ENCODE assay signal across 8 mouse cellular contexts in the genomic region with DNA sequence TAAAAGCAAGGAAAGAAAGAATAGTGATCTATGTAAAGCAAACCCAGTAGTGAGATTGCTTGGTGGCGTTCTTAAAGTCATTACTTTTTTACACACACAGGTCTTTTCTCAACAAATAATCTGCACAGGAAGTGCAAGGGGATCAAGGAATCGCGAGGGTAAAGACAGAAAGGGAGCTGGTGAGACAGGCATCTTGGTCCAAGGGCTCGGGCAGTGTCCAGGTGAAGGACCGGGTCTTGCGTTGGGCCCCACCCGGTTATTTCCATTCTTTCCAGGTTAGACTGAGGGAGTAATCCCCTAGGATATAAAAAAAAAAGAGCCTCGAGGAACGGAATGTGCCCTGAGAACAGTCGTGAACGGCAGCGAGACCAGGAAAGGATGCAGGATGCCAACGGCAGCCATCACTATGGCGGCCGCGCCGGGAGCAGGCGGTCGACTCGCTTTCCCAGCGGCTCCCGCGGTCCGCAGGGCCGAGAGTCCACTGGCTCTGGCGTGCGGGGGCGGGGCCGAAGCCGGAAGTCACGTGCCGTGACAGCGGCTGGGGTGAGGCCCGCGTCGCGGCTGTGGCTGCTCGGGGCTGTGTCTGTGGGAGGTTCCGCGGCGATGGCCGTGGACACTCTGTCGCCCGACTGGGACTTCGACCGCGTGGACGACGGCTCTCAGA. TPM values are rescaled to one million over a fixed set of nuclear protein-coding genes. Genes with fewer than 3 reads are reported as not detected.
A peak's percentile ranks its signal among the peaks of the same experiment; 100 is the strongest.
DNase-seq lines count a peak whose midpoint lies in the region; ATAC-seq and TF ChIP-seq lines count a peak whose summit lies in the region.

A gene (plus strand): TSS at position 314 of the 664 bp plus-strand sequence.

- H3K9me3 ChIP-seq in erythroblast, embryonic 14.5 days (ENCODE audit: control insufficient read depth, low read length) = peaks cover 2% of the 10 kb centered on the region; the same call in 1 of the 2 replicates
- H3K9me3 ChIP-seq in heart, embryonic 13.5 days = no peaks in the 10 kb centered on the region
- no peaks in the 10 kb centered on the region for H3K9me3 ChIP-seq in liver, embryonic 12.5 days (replicated peaks)
- no peaks in the 10 kb centered on the region for H3K9me3 ChIP-seq in stomach, embryonic 15.5 days

- H3K9ac ChIP-seq in heart, embryonic 13.5 days = peak within 1 kb of the TSS; percentile 92
- H3K9ac ChIP-seq in liver, embryonic 12.5 days = peak within 1 kb of the TSS; percentile 84
- H3K9ac ChIP-seq in stomach, embryonic 15.5 days = peak within 1 kb of the TSS; percentile 60

- peak; percentile 97 for TF ChIP-seq POLR2A in brain, embryonic 14.5 days (IDR thresholded peaks at IDR 0.05; ENCODE audit: borderline replicate concordance, extremely low read depth, insufficient read depth, insufficient read length, poor library complexity, severe bottlenecking)

- peak; percentile 96 for DNase-seq in brain, embryonic 14.5 days (ENCODE audit: low read depth)
- peak; percentile 98 for DNase-seq in kidney, postnatal 10 days
- DNase-seq in natural killer cell, adult 2 months (ENCODE audit: low spot score in 2 of 2) = peak; percentile 91 to 93

- no peaks in the 10 kb centered on the region for H3K27me3 ChIP-seq in C2C12 (ENCODE audit: control insufficient read depth, insufficient read depth, insufficient read length)
- peaks cover 4% of the 10 kb centered on the region for H3K27me3 ChIP-seq in erythroblast, embryonic 14.5 days (ENCODE audit: control insufficient read depth)
- H3K27me3 ChIP-seq in heart, embryonic 13.5 days (replicated peaks) = no peaks in the 10 kb centered on the region
- peaks cover 5% of the 10 kb centered on the region; the same call in 1 of the 2 replicates for H3K27me3 ChIP-seq in liver, embryonic 12.5 days (replicated peaks)
- no peaks in the 10 kb centered on the region for H3K27me3 ChIP-seq in stomach, embryonic 15.5 days (replicated peaks)

- ATAC-seq in heart, embryonic 13.5 days (ENCODE audit: extremely low read depth, insufficient number of reproducible peaks, low FRiP score, low TSS enrichment) = peak; percentile 99
- peak; percentile 99 for ATAC-seq in liver, embryonic 12.5 days
- peak; percentile 99 for ATAC-seq in stomach, embryonic 15.5 days (ENCODE audit: insufficient read depth, low FRiP score, low read depth)

- peak within 1 kb of the TSS; percentile 65 for H3K4me3 ChIP-seq in C2C12 (ENCODE audit: insufficient read depth, poor library complexity, severe bottlenecking)
- peak within 1 kb of the TSS; percentile 98 for H3K4me3 ChIP-seq in erythroblast, embryonic 14.5 days (replicated peaks)
- peak within 1 kb of the TSS; percentile 90 for H3K4me3 ChIP-seq in heart, embryonic 13.5 days
- H3K4me3 ChIP-seq in liver, embryonic 12.5 days = peak within 1 kb of the TSS; percentile 78
- peak within 1 kb of the TSS; percentile 78 for H3K4me3 ChIP-seq in stomach, embryonic 15.5 days (replicated peaks)

- peaks cover 21% of the 10 kb centered on the region for H3K36me3 ChIP-seq in C2C12 (ENCODE audit: control insufficient read depth, insufficient read depth)
- H3K36me3 ChIP-seq in erythroblast, embryonic 14.5 days (ENCODE audit: control insufficient read depth) = peaks cover 9% of the 10 kb centered on the region
- H3K36me3 ChIP-seq in heart, embryonic 13.5 days = peaks cover 12% of the 10 kb centered on the region
- H3K36me3 ChIP-seq in liver, embryonic 12.5 days = peaks cover 15% of the 10 kb centered on the region
- 0 out of 2 replicates have a peak, but pooled peaks cover 5% of the 10 kb centered on the region for H3K36me3 ChIP-seq in stomach, embryonic 15.5 days

- H3K4me2 ChIP-seq in heart, embryonic 13.5 days = peak within 1 kb of the TSS; percentile 77
- H3K4me2 ChIP-seq in liver, embryonic 12.5 days = peak within 1 kb of the TSS; percentile 75
- H3K4me2 ChIP-seq in stomach, embryonic 15.5 days = peak within 1 kb of the TSS; percentile 63

- peak within 1 kb of the TSS; percentile 90 for H3K27ac ChIP-seq in heart, embryonic 13.5 days (replicated peaks)
- H3K27ac ChIP-seq in liver, embryonic 12.5 days = peak within 1 kb of the TSS; percentile 80
- H3K27ac ChIP-seq in stomach, embryonic 15.5 days = peak within 1 kb of the TSS; percentile 87

- TF ChIP-seq CTCF in C2C12 (IDR thresholded peaks at IDR 0.05; ENCODE audit: control insufficient read depth, insufficient read depth, insufficient read length) = no peak
- no peak for TF ChIP-seq CTCF in brain, embryonic 14.5 days (IDR thresholded peaks at IDR 0.05; ENCODE audit: borderline replicate concordance, extremely low read depth, insufficient read depth, insufficient read length)

- 2% methylated on average over 49 of the region's 49 CpGs for WGBS in heart, embryonic 13.5 days
- 3% methylated on average over 49 of the region's 49 CpGs for WGBS in liver, embryonic 12.5 days (ENCODE audit: insufficient replicate concordance)
- WGBS in stomach, embryonic 15.5 days = 2% methylated on average over 48 of the region's 49 CpGs

- peaks cover 49% of the 10 kb centered on the region for H3K79me2 ChIP-seq in C2C12 (ENCODE audit: control insufficient read depth, insufficient read depth)

- H3ac ChIP-seq in C2C12 (ENCODE audit: control insufficient read depth, insufficient read length, low read depth) = peak within 1 kb of the TSS; percentile 87

- H3K79me3 ChIP-seq in C2C12 (ENCODE audit: low read depth) = peaks cover 39% of the 10 kb centered on the region

- peaks cover 21% of the 10 kb centered on the region for H3K4me1 ChIP-seq in erythroblast, embryonic 14.5 days (ENCODE audit: control insufficient read depth)
- H3K4me1 ChIP-seq in heart, embryonic 13.5 days = peaks cover 27% of the 10 kb centered on the region
- peaks cover 16% of the 10 kb centered on the region for H3K4me1 ChIP-seq in liver, embryonic 12.5 days
- H3K4me1 ChIP-seq in stomach, embryonic 15.5 days = 0 out of 2 replicates have a peak, but pooled peaks cover 5% of the 10 kb centered on the region

TF ChIP-seq in C2C12, 6 proteins besides CTCF, POLR2A, EP300 and RAD21:
- TF ChIP-seq FOSL1 (IDR thresholded peaks at IDR 0.05; ENCODE audit: insufficient read depth, low read length, poor library complexity, severe bottlenecking) (no peak), USF1 (IDR thresholded peaks at IDR 0.05; ENCODE audit: low read depth) (peak; percentile 90), MAX (IDR thresholded peaks at IDR 0.05) (peak; percentile 80), MYOG (IDR thresholded peaks at IDR 0.05; ENCODE audit: control insufficient read depth, extremely low read depth, insufficient read length) (no peak)

RNA-seq across cellular contexts. Expression of the gene that starts here (rescaled TPM):
- polyA plus RNA-seq in C2C12 (2012; fragmentation: generic; extraction: Trizol) = 4.5 TPM
- 12.7 and 16.3 TPM in 2 replicates for polyA plus RNA-seq in brain, embryonic 14.5 days (2012; rRNA removed)
- polyA plus RNA-seq in erythroblast, embryonic 14.5 days (2012) = not detected in 2 replicates
- 22.0 and 23.9 TPM in 2 replicates for polyA plus RNA-seq in heart, embryonic 13.5 days (2015; fragmentation: Nextera tagmentation; extraction: Ambion mirVana)
- 14.3 and 14.8 TPM in 2 replicates for polyA plus RNA-seq in liver, embryonic 12.5 days (2016; fragmentation: Nextera tagmentation; extraction: Ambion mirVana)
- polyA plus RNA-seq in stomach, embryonic 15.5 days (2015; fragmentation: Nextera tagmentation; extraction: Ambion mirVana) = 35.7 and 39.1 TPM in 2 replicates

Comparison
In these comparisons a context has a peak if more than half of its experiments do, and no peak if none do; other contexts are left out.
1. Peak in every context shown above with its lines: DNase-seq, ATAC-seq, H3K4me3 ChIP-seq and H3K27ac ChIP-seq.